Mouse (Mus musculus): ENCODE results near the gene Snx25.

DNA sequence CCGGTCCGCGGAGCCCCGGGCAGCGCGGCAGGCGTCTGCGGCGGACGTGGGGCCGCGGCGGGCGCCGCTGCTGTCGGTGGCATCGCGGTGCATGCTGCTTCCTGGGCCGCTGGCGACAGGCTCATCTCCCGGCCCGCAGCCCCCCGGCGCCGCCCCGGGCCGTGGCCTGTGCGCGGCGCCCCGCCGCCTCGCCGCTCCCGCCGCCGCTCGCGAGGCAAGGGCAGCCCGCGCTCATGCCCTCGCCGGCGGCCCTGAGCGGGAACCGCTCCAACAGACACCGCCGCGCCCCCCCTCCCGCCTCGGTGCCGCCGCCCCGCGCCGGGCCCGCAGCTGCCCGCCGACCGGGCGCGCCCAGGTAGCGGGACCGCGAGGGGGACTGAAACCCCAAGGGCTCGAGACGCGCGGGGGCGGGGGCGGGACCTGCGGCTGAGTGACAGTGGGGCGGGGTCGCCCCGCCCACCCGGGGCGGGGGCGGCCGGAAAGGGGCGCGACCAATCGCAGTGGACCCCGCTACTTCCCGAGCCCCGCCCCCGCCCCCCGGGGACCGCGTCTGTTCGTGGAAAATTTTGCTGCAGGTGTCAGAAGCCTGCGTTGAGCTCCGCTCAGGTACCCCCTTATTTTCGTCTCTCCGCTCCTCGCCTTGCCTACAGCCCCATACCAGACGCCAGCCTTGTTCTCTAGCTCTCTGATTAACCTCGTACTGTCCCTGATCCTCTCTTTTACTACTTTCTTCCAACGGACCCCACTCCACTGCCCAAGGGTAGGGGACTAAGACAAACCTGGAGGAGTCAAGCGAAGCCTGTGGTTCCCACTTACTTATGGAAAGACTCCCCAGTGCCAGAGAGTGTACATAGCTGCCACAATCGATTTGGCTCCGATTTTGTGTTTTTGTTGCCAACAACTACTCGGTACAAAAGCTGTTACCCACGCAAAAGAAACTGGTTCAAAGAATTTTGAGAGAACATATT lies at the start of gene Snx25:
- TF ChIP-seq CTCF (IDR thresholded peaks at IDR 0.05; ENCODE audit: low read depth) (no peak), EP300 (IDR thresholded peaks at IDR 0.05; ENCODE audit: low read depth) (no peak)
